Mouse (Mus musculus) embryonic fibroblast, embryonic 13.5 days (primary cell): Measurements from ENCODE around the gene 9230112D13Rik.

Experiments used
- CTCF ChIP-seq: IDR thresholded peaks from 2 replicates; pipeline ENCODE4 v1.5.1; 2011; ENCODE audit warnings: mild to moderate bottlenecking, control low read depth, low read length, moderate library complexity, borderline replicate concordance; ENCODE audit not compliant: insufficient read depth
- POLR2A ChIP-seq: IDR thresholded peaks from 2 replicates; pipeline ENCODE4 v1.6.1; 2011; ENCODE audit warnings: low read depth, mild to moderate bottlenecking, control low read depth, low read length, moderate library complexity

DNA sequence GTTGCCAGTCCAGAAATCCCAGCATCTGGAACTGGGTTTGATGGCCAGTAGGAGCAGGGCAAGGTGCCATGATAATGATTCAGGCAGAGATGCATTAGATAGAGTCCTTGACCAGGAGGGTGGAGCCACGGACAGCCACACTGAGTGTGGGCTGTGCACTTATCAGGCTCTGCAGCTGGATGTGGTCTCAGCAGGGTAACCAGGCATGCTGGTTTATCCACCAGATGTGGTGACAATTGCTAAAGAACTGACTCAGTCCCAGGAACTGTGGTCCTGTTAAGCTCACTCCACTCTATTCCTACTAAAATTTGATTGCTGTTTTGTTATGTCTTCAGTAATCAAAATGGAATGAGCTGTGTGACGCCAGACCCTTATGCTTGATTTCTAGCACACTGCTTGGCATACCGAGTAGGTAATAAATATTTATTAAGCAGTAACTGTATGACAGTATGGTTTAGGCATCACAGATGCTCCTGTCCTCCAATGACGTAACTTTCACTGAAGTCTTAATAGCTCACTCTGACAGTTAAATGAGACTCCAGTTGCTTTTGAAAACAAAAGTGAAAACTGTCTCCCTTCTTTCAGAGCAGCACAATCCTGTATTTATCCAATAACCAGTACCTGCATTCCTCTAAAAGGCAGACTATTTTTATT, 14.3 kb downstream of the 9230112D13Rik start:
- TF ChIP-seq POLR2A (no peak), CTCF (no peak)
